Mouse (Mus musculus): Measurements from ENCODE around the gene Cald1.

- TF ChIP-seq CTCF (IDR thresholded peaks at IDR 0.05; ENCODE audit: borderline replicate concordance, insufficient read depth, low read depth, low read length), result no peak
- TF ChIP-seq POLR2A (IDR thresholded peaks at IDR 0.05; ENCODE audit: borderline replicate concordance, insufficient read depth, low read length), result no peak
Observed at GRCm38 (mm10) chr6:34615419-34615818, 17.1 kb downstream of the Cald1 start.

Data from cerebellum, adult 2 months (tissue).